Mouse (Mus musculus): Measurements from ENCODE around the gene B3galt6.
A peak's percentile ranks its signal among the peaks of the same experiment; 100 is the strongest.

The B3galt6 gene

GRCm38 (mm10) chr4:155991211-155991907 is 1.1 kb downstream of the B3galt6 start:
- DNase-seq (ENCODE audit: low read depth, low spot score): no peak

DNA sequence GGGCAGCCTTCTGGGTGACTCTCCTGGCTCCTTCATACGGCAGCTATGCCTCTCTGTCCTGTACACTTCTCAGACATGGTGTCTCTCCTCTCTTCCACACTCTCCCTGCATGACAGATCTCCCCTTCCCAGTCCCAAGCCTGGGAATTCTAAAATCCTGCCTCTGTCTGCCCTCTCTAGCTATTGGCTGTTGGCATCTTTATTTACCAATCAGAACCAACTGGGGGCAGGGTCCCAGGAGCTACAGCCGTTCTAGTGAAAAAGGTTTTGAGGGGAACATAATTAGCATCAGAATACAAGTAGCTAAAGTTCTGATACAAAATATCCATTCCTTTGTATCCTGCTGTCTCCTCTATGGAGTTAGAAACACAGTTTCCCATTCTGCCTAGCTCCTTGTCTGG is 8.7 kb downstream of the B3galt6 start:
- DNase-seq (ENCODE audit: low read depth, low spot score): no peak

DNA sequence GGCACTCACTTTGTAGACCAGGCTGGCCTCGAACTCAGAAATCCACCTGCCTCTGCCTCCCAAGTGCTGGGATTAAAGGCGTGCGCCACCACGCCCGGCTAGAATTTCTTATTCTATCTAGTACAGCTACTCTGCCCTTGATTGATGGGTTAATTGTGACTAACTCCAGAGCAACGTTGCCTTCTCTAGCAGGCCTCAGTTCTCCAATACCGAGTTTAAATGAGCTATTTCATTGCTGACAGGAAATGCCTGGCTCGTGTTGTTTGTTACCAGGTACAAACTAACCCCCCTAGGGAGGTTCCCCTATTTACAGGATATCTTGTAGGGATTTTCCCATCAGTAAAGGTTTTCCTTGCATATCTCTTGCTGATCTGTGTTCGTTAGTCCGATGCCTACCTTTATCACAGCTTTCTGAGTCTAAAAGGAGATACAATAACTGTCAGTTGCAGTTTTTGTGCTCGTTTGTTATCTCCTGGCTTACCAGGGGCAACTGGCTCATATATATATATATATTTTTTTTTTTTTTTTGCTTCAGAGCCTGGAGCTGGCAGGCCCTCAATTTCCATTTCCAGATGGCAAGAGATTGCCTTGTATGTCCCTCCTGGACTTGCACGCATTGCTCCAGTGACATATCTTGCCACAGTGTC is 10.9 kb downstream of the B3galt6 start:
- DNase-seq (ENCODE audit: low read depth, low spot score): no peak

- no peak for DNase-seq (ENCODE audit: low read depth, low spot score)
Observed at GRCm38 (mm10) chr4:155973239-155973638, 19.2 kb downstream of the B3galt6 start.

GRCm38 (mm10) chr4:155972651-155973050 is 19.8 kb downstream of the B3galt6 start:
- DNase-seq (ENCODE audit: low read depth, low spot score): no peak

DNA sequence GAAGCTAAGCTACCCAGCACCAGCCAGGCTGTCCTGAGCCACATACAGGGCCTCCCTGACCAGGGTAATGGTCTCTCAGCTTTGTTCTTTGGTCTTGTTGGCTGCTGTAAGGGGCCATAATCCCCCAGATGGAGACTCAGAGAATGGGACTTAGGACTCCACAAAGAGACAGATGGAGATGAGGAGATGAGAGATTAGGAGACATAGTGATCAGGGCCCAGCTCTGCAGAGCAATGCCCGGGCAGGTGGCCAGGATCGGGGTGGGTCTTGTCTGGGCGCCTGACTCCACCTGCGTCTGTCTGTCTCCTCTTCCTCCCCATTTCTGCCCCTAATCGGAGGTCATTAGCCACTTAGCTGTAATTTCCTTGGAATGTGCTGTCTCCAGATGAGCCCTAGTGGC is 22.2 kb downstream of the B3galt6 start:
- DNase-seq (ENCODE audit: low read depth, low spot score): no peak

GRCm38 (mm10) chr4:155969043-155969653 is 23.3 kb downstream of the B3galt6 start:
- DNase-seq (ENCODE audit: low read depth, low spot score): no peak

- DNase-seq (ENCODE audit: low read depth, low spot score): no peak
Observed at GRCm38 (mm10) chr4:155964396-155964795, 28.1 kb downstream of the B3galt6 start.

DNA sequence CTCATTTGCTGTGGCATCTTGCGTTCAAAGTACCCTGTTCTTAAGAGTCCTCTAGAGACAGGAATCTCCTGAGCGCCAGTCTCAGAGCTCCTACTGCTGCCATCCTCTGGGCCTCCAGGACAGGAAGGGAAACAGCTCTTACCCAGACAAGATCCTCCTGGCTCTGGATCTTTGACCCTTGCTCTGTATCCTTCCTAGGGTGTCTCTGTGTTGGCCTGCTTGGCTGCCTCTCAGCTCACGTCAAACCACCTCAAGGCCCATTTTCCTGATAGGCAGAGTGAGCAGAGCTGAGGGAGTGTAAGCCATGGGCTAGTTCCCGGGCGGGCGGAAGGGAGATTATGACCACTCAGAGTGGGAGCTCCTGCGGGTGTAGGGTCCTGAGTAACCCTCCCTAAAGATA is 29.3 kb downstream of the B3galt6 start:
- DNase-seq (ENCODE audit: low read depth, low spot score): no peak

DNA sequence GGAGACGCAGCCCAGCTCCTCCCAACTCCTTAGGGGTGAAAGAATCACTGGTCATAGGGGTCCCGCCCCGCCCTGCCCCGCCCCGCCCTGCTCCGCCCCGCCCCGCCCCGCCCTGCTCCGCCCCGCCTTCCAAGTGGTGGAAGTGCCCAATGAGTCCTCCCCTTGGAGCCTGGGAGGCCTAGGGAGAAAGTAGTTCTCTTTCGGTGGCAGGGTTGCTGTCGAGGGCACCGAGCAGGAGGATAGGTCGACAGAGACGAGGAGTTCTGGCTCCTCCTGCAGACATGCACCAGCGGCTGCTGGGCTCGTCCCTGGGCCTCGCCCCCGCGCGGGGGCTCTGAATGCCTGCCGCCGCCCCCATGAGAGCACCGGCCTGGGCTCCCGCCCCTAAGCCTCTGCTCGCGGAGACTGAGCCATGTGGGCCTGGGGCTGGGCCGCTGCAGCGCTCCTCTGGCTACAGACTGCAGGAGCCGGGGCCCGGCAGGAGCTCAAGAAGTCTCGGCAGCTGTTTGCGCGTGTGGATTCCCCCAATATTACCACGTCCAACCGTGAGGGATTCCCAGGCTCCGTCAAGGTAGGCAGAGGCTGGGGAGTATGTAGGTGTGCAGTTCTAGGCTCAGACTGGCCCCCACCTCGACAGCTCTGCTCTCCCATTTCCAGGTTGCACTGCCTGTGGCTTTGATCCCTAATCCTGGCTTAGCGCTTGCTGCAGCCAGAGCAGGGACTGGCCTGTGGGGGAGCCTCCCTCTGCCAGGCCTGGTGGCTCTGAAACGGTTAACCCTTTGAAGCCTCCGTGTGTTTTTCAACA is 30.1 kb downstream of the B3galt6 start, which contains the start of gene C1qtnf12:
C1qtnf12 (plus strand) TSS at position 152 of the 805 bp plus-strand sequence.
- no peak for DNase-seq (ENCODE audit: low read depth, low spot score)

- peak; percentile 66 for DNase-seq (ENCODE audit: low read depth, low spot score)
Observed at GRCm38 (mm10) chr4:155959275-155959674, 33.2 kb downstream of the B3galt6 start.

DNA sequence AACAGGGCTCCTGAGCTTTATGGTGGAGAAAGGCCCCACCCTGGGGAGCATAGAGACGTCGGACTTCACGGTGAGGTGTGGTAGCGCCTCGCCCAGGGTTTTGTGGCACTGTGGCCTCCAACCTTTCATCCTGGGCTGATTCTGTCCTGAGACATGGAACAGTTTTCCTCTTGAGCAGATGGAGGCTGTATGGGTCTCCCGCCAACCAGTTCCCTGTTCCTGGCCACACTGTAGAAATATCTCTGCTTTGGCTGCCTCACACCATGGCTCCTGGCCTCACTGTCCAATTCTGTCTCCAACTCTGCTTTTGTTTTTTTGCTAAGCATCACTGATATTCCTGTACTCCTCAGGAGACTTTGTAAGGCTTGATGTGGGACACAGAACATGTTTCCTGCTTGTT is 37.0 kb downstream of the B3galt6 start:
- no peak for DNase-seq (ENCODE audit: low read depth, low spot score)

DNA sequence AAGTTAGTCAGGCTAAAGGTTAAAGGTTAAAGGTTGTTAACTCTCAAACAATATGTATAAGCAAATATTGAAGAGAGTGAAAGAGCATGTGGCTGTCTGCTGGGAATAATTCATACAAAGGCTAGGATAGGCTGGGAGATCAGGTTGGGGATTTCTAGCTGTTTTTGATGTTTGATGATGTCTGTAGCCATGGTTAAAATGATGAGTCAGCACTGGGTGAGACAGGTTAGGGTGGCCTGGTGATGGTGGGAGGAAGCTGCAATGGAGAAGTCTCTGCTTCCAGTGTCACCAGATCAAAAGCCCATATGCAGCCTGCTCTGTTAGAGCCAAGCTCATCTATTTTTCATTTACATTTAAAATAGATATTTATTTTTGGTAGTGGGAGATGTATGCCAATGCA is 45.4 kb downstream of the B3galt6 start:
- DNase-seq (ENCODE audit: low read depth, low spot score): no peak

- no peak for DNase-seq (ENCODE audit: low read depth, low spot score)
Observed at GRCm38 (mm10) chr4:155944271-155944670, 48.2 kb downstream of the B3galt6 start.

DNA sequence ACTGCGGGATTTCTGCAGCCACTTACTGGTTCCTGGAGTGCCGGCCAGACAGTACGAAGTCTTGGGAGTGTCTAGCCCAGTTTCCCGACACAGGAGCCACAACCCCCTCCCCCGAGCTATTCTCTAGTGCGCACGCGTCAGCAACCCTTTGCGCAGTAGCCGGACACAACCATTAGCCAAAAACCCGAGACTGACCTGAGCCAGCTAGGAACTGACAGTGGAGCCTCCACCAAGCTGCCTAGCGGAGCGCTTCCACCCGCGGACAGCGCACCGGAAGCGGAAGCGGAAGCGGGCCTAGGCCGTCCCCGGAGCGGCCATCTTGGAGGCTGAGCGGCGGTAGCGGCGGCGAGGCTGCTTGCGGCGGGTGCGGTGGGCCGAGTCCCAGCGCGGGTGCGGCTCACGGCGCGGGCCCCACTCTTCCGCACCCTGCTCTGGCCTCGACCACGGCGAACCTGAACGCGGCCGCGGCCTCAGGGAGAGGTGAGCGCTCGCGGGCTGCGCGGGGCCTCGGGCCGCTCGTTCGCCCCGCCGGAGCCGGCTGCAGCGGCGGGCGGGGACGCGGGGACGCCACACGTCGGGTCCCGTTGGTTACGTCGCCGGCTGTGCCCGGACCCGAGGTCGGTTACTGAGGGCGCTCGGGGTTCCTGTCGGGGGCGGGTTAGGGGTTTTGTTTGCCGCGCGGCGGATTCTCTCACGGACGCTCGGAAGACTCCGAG is 48.8 kb downstream of the B3galt6 start, which contains the start of gene Ube2j2:
Ube2j2 (plus strand) TSS at position 298 of the 716 bp plus-strand sequence.
- peak; percentile 81 for DNase-seq (ENCODE audit: low read depth, low spot score)

- no peak for DNase-seq (ENCODE audit: low read depth, low spot score)
Observed at GRCm38 (mm10) chr4:155943049-155943452, 49.4 kb downstream of the B3galt6 start.

Data from c-Kit-negative CD71-positive TER-119-positive erythroid progenitor cells, embryonic 14.5 days (primary cell).